Mouse (Mus musculus) heart, adult 2 months (tissue): Measurements from ENCODE around the gene Eif2a. TPM values are rescaled to one million over a fixed set of nuclear protein-coding genes. Genes with fewer than 3 reads are reported as not detected.

Source experiments
- DNase-seq, 2 experiments: peaks; one replicate each; pipeline ENCODE4 v3.0.0; 2021
- H3K27ac ChIP-seq: fragments of 200-600 bp; 2 replicates; pipeline ENCODE4 v1.8.1; 2022
- H3K27me3 ChIP-seq: fragments of 200-500 bp; 2 replicates; pipeline ENCODE4 v1.6.1; 2012; ENCODE audit warnings: mild to moderate bottlenecking, low read length, inconsistent platforms, mixed read lengths; ENCODE audit not compliant: control insufficient read depth, insufficient read depth
- H3K36me3 ChIP-seq: fragments of 200-500 bp; 2 replicates; pipeline ENCODE4 v1.6.1; 2012; ENCODE audit warnings: low read length, inconsistent platforms; ENCODE audit not compliant: control insufficient read depth, insufficient read depth
- H3K4me1 ChIP-seq: fragments of 200-500 bp; 2 replicates; pipeline ENCODE4 v1.6.1; 2011; ENCODE audit warnings: low read length; ENCODE audit not compliant: control insufficient read depth, insufficient read depth
- H3K4me3 ChIP-seq: fragments of 200-600 bp; 2 replicates; pipeline ENCODE4 v1.8.1; 2022
- H3K79me2 ChIP-seq: fragments of 200-500 bp; replicated peaks from 2 replicates; pipeline ENCODE4 v1.6.1; 2012; ENCODE audit warnings: mild to moderate bottlenecking, inconsistent platforms, low read length, moderate library complexity, mixed read lengths; ENCODE audit not compliant: control insufficient read depth, insufficient read depth
- H3K9ac ChIP-seq: fragments of 200-500 bp; 2 replicates; pipeline ENCODE4 v1.6.1; 2012; ENCODE audit warnings: low read depth, mild to moderate bottlenecking, control low read depth, inconsistent platforms, low read length, mixed read lengths
- CTCF ChIP-seq: fragments of 200-600 bp; IDR thresholded peaks from 2 replicates; pipeline ENCODE4 v1.8.1; 2022; ENCODE audit warnings: antibody characterized with exemption, mild to moderate bottlenecking, moderate library complexity
- EP300 ChIP-seq: fragments of 200-500 bp; IDR thresholded peaks from 2 replicates; pipeline ENCODE4 v1.6.1; 2011; ENCODE audit warnings: low read depth, low read length, control low read depth; ENCODE audit not compliant: insufficient read depth
- POLR2A ChIP-seq: fragments of 200-500 bp; IDR thresholded peaks from 2 replicates; pipeline ENCODE4 v1.6.1; 2011; ENCODE audit warnings: mild to moderate bottlenecking, low read depth, low read length, control low read depth; ENCODE audit not compliant: insufficient read depth
- WGBS: fragments of 180-500 bp; shearing (Covaris S2); methylation state at CpG from one replicate; pipeline ENCODE4 v1.1.7; 2018; 5-methylcytosine and 5-hydroxymethylcytosine counted together
- intact Hi-C: fragments of 180-260 bp; cut with DNase I; formaldehyde crosslinking; loops from one replicate; pipeline ENCODE4 v1.15.1; 2025
- polyA plus RNA-seq: library from polyadenylated mRNA; depleted of rRNA; stranded (reverse); fragments of >200 nt; gene quantifications from 2 replicates; pipeline ENCODE4 v1.2.3, GENCODE M21; 2012
- total RNA-seq, 2 experiments: library from RNA; stranded (reverse); gene quantifications; 2 replicates each; pipeline ENCODE4 v1.2.3; 2021

The Eif2a gene
- total and polyA plus RNA-seq, 3 experiments, result 9.3 to 42.0 (median 32.0) TPM

GRCm38 (mm10) chr3:58517800-58518199, 7.8 kb upstream of the Eif2a start:
- H3K4me3 ChIP-seq, result no peak overlapping the region
- H3K27ac ChIP-seq, result no peak overlapping the region
- H3K36me3 ChIP-seq, result peaks cover 6% of the 10 kb centered on the region
- WGBS, result 82% methylated on average over 5 of the region's 5 CpGs
- TF ChIP-seq POLR2A (no peak), EP300 (no peak), CTCF (no peak)
- intact Hi-C loops, result loop anchor here (10.0 kb wide), 1 partner anchor 267 kb away; no protein-coding TSS in a partner anchor
- no peaks in the 10 kb centered on the region for H3K79me2 ChIP-seq
- H3K27me3 ChIP-seq, result no peaks in the 10 kb centered on the region
- no peak overlapping the region for H3K9ac ChIP-seq
- H3K4me1 ChIP-seq, result no peaks in the 10 kb centered on the region
- DNase-seq, result no peak

DNA sequence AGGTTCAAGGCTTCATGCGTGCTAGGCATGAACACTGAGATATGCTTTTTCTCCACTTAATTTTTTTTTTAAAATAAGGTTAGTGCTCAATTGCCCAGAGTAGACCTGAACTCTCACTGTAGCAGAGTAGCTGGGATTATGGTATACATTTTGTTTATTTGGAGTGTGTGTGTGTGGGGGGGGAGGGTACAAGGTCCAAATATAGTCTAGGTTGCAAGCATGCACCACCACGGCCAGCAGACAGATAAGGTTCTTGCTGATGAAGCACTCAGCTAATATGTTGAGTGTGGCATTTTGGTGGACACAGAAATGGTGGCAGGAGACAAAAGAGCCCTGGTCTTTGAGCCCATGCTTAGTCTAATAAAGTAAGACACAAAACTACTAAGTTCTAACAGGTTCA, 6.7 kb upstream of the Eif2a start:
- no peak overlapping the region for H3K4me3 ChIP-seq
- intact Hi-C loops, result loop anchor here (10.0 kb wide), 1 partner anchor 266 kb away; no protein-coding TSS in a partner anchor
- 60% methylated on average over 2 of the region's 2 CpGs for WGBS
- TF ChIP-seq CTCF, result no peak
- no peak for TF ChIP-seq POLR2A
- no peak for TF ChIP-seq EP300
- H3K9ac ChIP-seq, result no peak overlapping the region
- H3K27ac ChIP-seq, result no peak overlapping the region
- peaks cover 1% of the 10 kb centered on the region for H3K4me1 ChIP-seq
- no peak for DNase-seq
- H3K36me3 ChIP-seq, result peaks cover 16% of the 10 kb centered on the region
- H3K79me2 ChIP-seq, result no peaks in the 10 kb centered on the region
- H3K27me3 ChIP-seq, result no peaks in the 10 kb centered on the region

- intact Hi-C loops, result loop anchor here (10.0 kb wide), 1 partner anchor 265 kb away; no protein-coding TSS in a partner anchor
These were observed 6.1 kb upstream of the Eif2a start for GRCm38 (mm10) chr3:58519536-58519935.

DNA sequence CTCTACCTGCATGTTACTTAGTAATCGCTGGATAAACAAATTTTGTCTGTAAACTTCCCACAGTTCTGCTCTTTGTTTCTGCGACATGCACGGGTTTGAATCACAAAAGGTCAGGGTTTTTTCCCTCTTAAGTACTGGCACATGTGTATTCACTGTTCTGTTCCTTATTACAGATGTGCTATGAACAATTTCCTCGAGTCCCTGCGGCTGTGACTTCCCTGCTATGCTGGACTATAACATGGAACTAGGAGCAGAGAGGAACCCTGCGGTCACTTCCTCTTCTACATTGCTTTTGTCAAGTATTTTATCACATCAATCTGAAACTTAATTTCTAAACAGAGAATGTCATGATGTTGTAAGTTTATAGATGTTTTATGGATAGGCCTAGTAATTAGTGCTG, 5.3 kb upstream of the Eif2a start:
- no peak for DNase-seq
- 83% methylated on average over 6 of the region's 6 CpGs for WGBS
- Histone ChIP-seq H3K4me1 (peaks cover 2% of the 10 kb centered on the region), H3K79me2 (no peaks in the 10 kb centered on the region), H3K9ac (no peak overlapping the region), H3K27ac (no peak overlapping the region), H3K4me3 (no peak overlapping the region), H3K27me3 (no peaks in the 10 kb centered on the region), H3K36me3 (peaks cover 19% of the 10 kb centered on the region)
- intact Hi-C loops, result loop anchor here (10.0 kb wide), 1 partner anchor 675 kb away; the partner anchor contains the start of gene Pfn2
- TF ChIP-seq POLR2A (no peak), CTCF (no peak), EP300 (no peak)

More at GRCm38 (mm10) chr3:58519536-58519935, 6.1 kb upstream of the Eif2a start:
- no peak overlapping the region for H3K27ac ChIP-seq
- peaks cover 2% of the 10 kb centered on the region for H3K4me1 ChIP-seq
- no peaks in the 10 kb centered on the region for H3K27me3 ChIP-seq
- H3K9ac ChIP-seq, result no peak overlapping the region
- H3K4me3 ChIP-seq, result no peak overlapping the region
- no peak for DNase-seq
- TF ChIP-seq POLR2A (no peak), EP300 (no peak), CTCF (no peak)
- 30% methylated on average over 3 of the region's 3 CpGs for WGBS
- no peaks in the 10 kb centered on the region for H3K79me2 ChIP-seq
- H3K36me3 ChIP-seq, result peaks cover 19% of the 10 kb centered on the region

GRCm38 (mm10) chr3:58521361-58521760, 4.3 kb upstream of the Eif2a start:
- intact Hi-C loops, result loop anchor here (10.0 kb wide), 1 partner anchor 677 kb away; the partner anchor contains the start of gene Pfn2
- 83% methylated on average over 2 of the region's 2 CpGs for WGBS
- H3K9ac ChIP-seq, result no peak overlapping the region
- H3K4me3 ChIP-seq, result no peak overlapping the region
- TF ChIP-seq EP300 (no peak), POLR2A (no peak), CTCF (no peak)
- peaks cover 20% of the 10 kb centered on the region for H3K36me3 ChIP-seq
- peaks cover 2% of the 10 kb centered on the region for H3K4me1 ChIP-seq
- no peaks in the 10 kb centered on the region for H3K27me3 ChIP-seq
- no peak overlapping the region for H3K27ac ChIP-seq
- H3K79me2 ChIP-seq, result no peaks in the 10 kb centered on the region
- DNase-seq, result no peak

DNA sequence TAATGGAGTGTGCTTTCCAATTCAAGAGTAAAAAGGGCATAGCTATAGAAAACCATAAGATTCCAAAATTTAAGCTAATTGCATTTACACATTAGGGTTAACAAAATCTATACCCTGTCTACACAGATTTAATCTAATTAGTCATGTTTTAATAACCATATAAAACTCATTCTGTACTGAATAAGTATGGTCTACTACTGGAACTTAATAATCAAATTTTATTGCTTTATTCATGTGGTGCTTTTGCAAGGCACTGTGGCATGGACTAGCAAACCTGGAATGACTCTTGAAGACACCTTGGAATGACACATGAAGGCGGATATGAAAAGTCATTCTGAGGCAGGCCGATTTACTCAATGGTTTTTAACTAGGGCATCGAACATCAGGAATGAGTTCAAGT, 2.2 kb upstream of the Eif2a start:
- intact Hi-C loops, result loop anchor here (10.0 kb wide), 1 partner anchor 679 kb away; the partner anchor contains the start of gene Pfn2

More for the DNA sequence above, 2.2 kb upstream of the Eif2a start:
- Histone ChIP-seq H3K4me1 (peaks cover 2% of the 10 kb centered on the region), H3K79me2 (no peaks in the 10 kb centered on the region), H3K9ac (no peak overlapping the region), H3K27ac (no peak overlapping the region), H3K36me3 (peaks cover 24% of the 10 kb centered on the region), H3K4me3 (no peak overlapping the region), H3K27me3 (no peaks in the 10 kb centered on the region)
- no peak for TF ChIP-seq EP300
- no peak for TF ChIP-seq CTCF
- TF ChIP-seq POLR2A, result no peak
- WGBS, result 93% methylated on average over 3 of the region's 3 CpGs
- DNase-seq, result no peak
